Mouse (Mus musculus): ENCODE measurements around the gene Spx. TPM values are rescaled to one million over a fixed set of nuclear protein-coding genes. Genes with fewer than 3 reads are reported as not detected.

Spx gene
- polyA plus RNA-seq, 1 experiment from 2014 or later: not detected

DNA sequence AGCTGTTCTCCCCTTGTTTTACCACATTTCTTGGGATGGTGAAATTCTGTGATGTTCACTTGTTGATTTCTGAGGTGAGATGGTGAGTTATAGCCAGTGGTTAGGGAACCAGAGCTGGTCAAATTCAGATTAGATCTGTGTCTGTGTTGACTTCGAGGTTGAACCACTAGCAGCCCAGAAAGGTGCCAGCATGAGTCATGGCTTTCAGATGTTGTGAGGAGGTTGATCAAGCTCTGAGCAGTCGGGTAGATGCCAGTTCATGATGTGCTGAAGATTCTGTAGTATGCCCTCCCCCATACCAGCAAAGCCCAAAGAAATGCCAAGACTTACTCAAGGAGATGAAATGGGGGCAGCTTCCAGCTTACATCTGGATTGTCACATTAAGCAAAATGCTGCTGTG, 24.1 kb upstream of the Spx start:
- H3K4me3 ChIP-seq (ENCODE audit: inconsistent target): no peak overlapping the region
- peaks cover 13% of the 10 kb centered on the region; the same call in 1 of the 2 replicates for H3K36me3 ChIP-seq (ENCODE audit: inconsistent target)
- WGBS (ENCODE audit: missing documents): 39% methylated on average over 2 of the region's 2 CpGs
- H3K79me2 ChIP-seq (ENCODE audit: inconsistent target): peaks cover 90% of the 10 kb centered on the region
- H3K27ac ChIP-seq: no peak overlapping the region

DNA sequence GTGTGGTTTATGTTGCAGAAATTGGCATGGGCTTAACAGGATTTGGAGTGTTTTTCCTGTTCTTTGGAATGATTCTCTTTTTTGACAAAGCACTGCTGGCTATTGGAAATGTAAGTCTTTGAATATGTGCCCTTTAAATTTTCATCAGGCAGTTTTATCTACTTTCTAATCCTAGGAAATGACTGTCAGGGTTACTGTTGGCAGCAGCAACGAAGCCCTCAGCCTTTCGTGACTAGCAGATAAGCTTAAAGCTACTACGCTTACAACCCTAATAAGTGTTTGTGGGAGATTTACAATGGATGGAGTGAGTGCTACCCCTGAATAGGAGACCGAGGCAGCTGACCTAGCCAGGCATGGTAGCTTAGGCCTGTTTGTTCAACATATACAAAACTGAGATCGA, 20.9 kb upstream of the Spx start:
- Histone ChIP-seq H3K4me3 (ENCODE audit: inconsistent target) (no peak overlapping the region), H3K79me2 (ENCODE audit: inconsistent target) (peaks cover 85% of the 10 kb centered on the region), H3K27ac (no peak overlapping the region), H3K36me3 (ENCODE audit: inconsistent target) (peaks cover 34% of the 10 kb centered on the region; the same call in 1 of the 2 replicates)
- 96% methylated on average over 5 of the region's 5 CpGs for WGBS (ENCODE audit: missing documents)

DNA sequence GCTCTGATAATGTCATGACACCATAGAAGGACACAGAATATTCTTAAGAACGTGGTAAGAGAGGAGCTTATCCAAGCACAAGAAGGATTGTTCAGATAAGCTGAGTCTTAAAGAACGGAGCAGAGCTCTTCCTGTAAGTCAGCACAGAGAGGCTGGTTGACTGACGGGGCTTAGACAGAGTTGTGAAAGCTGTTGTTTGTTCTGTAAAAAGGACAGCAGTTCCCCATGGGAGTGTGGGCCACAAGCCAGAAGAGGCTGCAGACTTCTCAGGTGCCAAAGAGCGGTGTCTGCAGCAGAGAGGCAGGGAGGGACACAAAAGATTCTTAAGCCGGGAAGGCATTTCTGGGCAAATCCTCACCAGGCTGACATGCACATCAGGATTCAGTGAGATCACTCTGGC, 18.6 kb upstream of the Spx start:
- Histone ChIP-seq H3K36me3 (ENCODE audit: inconsistent target) (peaks cover 34% of the 10 kb centered on the region; the same call in 1 of the 2 replicates), H3K79me2 (ENCODE audit: inconsistent target) (peaks cover 62% of the 10 kb centered on the region), H3K4me3 (ENCODE audit: inconsistent target) (no peak overlapping the region), H3K27ac (no peak overlapping the region)
- WGBS (ENCODE audit: missing documents): 80% methylated on average over 5 of the region's 5 CpGs

DNA sequence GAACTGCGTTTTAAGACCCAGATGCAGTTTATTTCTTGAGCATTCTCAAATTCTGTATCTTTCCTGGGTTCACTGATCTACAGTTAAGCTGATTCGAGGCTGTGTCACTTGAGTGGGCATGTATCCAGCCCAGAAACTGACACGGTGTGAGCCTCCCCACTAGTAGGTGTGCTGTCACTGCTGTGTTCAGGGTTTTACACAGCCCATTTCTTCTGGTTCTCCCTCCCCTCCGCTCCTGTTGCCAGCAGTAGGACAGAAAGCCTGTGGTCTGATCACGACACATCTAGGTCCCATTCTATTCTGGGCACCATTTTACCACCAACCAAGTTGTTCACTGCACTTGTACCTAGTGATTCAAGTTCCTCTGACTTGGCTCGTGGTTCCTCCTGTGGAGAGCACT, 17.5 kb upstream of the Spx start:
- H3K27ac ChIP-seq: no peak overlapping the region
- peaks cover 51% of the 10 kb centered on the region for H3K79me2 ChIP-seq (ENCODE audit: inconsistent target)
- peaks cover 42% of the 10 kb centered on the region; the same call in 1 of the 2 replicates for H3K36me3 ChIP-seq (ENCODE audit: inconsistent target)
- 80% methylated on average over 6 of the region's 6 CpGs for whole genome bisulfite sequencing (ENCODE audit: missing documents)
- H3K4me3 ChIP-seq (ENCODE audit: inconsistent target): no peak overlapping the region

DNA sequence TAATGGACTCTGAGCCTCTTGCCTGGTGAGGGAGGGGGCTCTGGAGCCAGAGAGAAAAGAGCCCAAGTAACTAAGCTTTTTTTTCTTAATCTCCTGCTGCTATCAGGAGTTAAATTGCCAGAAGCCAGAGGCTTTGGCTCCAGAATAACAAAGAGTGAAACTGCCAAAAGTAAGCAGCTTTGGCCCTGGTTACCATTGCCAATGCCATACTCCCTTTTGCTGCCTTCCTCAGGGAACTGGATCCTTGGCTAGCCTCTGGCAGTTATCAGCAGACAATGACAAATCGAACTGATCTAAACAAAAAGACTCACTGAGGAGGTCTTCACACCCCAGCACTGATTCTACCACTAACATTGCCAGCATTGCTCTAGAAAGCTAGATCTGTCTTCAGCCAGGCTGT, 2.1 kb upstream of the Spx start:
- no peak overlapping the region for H3K27ac ChIP-seq
- 21% methylated on average over 1 of the region's 1 CpGs for WGBS (ENCODE audit: missing documents)
- H3K36me3 ChIP-seq (ENCODE audit: inconsistent target): no peaks in the 10 kb centered on the region
- H3K79me2 ChIP-seq (ENCODE audit: inconsistent target): no peaks in the 10 kb centered on the region
- H3K4me3 ChIP-seq (ENCODE audit: inconsistent target): no peak overlapping the region

DNA sequence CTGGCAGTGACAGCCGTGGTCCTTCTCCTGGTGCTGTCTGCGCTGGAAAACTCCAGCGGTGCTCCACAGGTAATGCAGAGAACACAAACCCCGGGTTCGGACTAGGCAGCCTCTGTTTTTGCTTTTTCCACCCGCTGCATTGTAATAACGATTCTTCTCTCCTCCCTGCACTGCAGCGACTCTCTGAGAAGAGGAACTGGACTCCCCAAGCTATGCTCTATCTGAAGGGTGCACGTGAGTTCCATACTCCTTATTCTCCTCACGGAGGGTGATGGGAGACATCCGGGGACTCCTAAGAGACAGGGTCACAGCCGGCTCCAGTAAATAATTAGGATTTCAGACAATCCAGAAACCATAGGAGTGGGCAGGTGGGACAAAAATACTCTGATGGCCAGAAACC, 604 bp downstream of the Spx start:
- H3K79me2 ChIP-seq (ENCODE audit: inconsistent target): no peaks in the 10 kb centered on the region
- no peaks in the 10 kb centered on the region for H3K36me3 ChIP-seq (ENCODE audit: inconsistent target)
- 10% methylated on average over 12 of the region's 12 CpGs for WGBS (ENCODE audit: missing documents)
- H3K4me3 ChIP-seq (ENCODE audit: inconsistent target): no peak overlapping the region
- H3K27ac ChIP-seq: no peak overlapping the region

DNA sequence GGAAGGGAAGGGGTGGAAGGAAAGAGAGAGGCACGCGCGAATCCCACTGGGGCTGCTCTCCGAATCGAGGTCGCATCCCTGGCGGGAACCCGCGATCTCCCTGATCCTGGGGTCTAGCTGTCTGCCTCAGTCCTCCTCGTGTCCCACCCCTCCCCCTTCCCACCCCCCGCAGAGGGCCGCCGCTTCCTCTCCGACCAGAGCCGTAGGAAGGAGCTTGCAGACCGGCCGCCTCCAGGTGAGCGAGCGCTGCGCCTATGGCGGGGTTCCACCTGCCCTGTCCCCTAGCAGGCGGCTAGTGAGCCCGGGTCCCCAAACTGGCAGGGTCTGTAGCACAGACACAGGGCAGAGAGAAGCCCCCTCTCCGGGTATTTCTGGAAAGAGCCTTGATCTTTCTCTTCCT, 1.4 kb downstream of the Spx start:
- WGBS (ENCODE audit: missing documents): 7% methylated on average over 11 of the region's 24 CpGs
- Histone ChIP-seq H3K27ac (no peak overlapping the region), H3K79me2 (ENCODE audit: inconsistent target) (no peaks in the 10 kb centered on the region), H3K36me3 (ENCODE audit: inconsistent target) (no peaks in the 10 kb centered on the region), H3K4me3 (ENCODE audit: inconsistent target) (no peak overlapping the region)

DNA sequence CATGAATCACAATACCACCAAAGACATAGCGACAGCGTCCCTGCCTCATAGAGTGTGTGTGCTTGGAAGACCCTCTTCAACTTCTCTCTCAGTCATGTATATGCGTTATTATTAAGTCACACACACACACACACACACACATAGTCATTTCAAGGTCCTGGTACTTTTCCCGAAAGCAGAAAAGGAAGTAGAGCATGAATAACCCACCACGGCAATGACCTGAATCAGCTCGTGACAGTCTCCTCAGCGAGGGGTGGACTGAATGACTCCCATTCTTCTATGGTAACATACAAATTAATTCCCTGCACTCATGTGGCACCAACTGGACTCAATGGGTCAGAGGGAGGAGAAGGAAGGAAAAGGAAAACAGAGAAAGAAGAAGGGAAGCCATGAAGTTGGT, 11.7 kb downstream of the Spx start:
- Histone ChIP-seq H3K4me3 (ENCODE audit: inconsistent target) (no peak overlapping the region), H3K27ac (no peak overlapping the region), H3K79me2 (ENCODE audit: inconsistent target) (no peaks in the 10 kb centered on the region), H3K36me3 (ENCODE audit: inconsistent target) (no peaks in the 10 kb centered on the region)
- WGBS (ENCODE audit: missing documents): 41% methylated on average over 7 of the region's 7 CpGs

DNA sequence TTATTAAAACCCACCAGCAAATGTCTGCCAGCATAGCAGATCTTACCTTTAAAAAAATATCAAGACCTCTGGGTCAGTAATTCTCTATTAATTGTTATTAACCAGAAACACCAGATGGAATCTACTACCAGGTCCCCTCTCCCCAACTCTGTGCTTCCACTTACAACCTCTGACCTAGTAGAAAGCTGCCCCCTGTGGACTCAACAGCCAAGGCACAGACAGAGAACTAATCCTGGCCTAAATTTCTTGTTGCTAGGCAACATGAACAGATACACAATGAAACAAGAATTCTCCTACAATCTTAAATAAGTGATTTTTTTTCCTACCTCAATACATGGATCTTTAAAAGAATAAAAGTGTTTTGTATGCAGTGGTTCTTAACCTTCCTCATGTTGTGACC, 15.8 kb downstream of the Spx start:
- H3K36me3 ChIP-seq (ENCODE audit: inconsistent target): no peaks in the 10 kb centered on the region
- H3K4me3 ChIP-seq (ENCODE audit: inconsistent target): no peak overlapping the region
- H3K27ac ChIP-seq: no peak overlapping the region
- H3K79me2 ChIP-seq (ENCODE audit: inconsistent target): no peaks in the 10 kb centered on the region

DNA sequence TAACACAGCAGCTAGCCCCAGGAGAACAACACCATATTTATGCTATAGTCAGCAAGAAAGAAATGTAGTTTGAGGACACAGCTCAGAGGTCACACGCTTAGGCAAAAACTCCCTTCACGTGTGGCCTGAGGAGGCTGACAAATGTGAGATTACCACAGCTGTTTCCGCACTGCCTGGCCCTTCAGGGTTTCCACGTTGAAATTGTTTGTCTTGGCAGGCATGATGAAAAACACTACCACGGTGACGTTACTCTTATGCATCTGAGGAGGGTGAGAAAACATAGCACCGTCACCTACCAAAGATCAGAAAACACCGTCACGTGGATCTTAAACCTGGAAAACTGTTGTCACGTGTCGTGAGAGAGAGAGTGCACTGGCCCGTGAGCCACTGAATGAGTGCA, 38.1 kb downstream of the Spx start:
- H3K27ac ChIP-seq: no peak overlapping the region
- 91% methylated on average over 12 of the region's 12 CpGs for WGBS (ENCODE audit: missing documents)
- H3K4me3 ChIP-seq (ENCODE audit: inconsistent target): no peak overlapping the region
- no peaks in the 10 kb centered on the region for H3K36me3 ChIP-seq (ENCODE audit: inconsistent target)
- H3K79me2 ChIP-seq (ENCODE audit: inconsistent target): no peaks in the 10 kb centered on the region

DNA sequence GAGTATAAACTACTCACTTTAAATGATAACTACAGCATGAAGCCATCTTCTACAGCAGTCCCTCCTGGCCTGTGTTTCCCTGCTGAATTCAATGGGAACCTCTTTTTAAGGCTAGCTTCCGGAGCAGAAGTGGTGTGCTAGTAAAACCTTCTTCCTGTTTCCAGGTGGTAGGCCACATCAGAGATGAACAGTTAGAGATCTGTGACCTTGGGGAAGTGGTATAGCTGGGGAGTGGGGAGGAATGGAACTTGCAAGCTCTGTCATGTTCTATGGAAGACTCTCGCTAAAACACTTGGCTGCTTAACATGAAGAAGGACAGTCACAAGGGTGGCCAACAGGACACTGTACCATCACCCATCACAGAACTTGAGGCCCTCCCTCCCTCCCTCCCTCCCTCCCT, 40.1 kb downstream of the Spx start:
- no peaks in the 10 kb centered on the region for H3K36me3 ChIP-seq (ENCODE audit: inconsistent target)
- no peak overlapping the region for H3K27ac ChIP-seq
- 9% methylated on average over 1 of the region's 2 CpGs for WGBS (ENCODE audit: missing documents)
- no peak overlapping the region for H3K4me3 ChIP-seq (ENCODE audit: inconsistent target)
- H3K79me2 ChIP-seq (ENCODE audit: inconsistent target): no peaks in the 10 kb centered on the region

DNA sequence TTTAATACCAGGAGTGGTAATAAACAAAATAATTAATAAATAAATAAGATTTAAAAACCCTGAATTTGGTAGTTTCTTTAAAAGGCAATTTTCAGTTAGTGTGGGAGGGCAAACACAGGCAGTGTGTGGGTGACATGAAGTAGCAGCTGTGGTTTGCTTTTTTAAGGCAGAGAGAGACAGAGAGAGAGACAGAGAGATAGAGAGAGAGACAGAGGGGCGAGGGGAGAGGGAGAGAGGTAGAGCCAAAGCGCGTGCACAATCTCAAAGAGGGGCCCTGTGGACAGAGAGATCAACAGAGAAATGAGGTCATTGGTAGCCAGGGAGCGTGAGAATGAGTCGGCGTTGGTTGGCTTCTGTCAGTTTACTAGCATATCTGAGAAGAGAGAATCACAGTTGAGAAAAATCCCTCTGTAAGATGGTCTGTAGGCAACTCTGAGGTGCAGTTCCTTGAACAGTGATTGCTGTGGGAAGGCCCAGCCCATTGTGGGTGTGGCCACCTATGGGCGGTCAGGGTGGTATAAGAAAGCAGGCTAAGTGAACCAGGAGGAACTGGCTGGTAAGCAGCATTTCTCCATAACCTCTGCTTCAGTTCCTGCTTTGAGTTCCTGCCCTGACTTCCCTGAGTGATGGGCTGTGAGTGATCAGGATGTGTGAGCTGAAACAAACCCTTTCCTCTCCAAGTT, 42.2 kb downstream of the Spx start:
- WGBS (ENCODE audit: missing documents): 89% methylated on average over 7 of the region's 7 CpGs
- Histone ChIP-seq H3K36me3 (ENCODE audit: inconsistent target) (no peaks in the 10 kb centered on the region), H3K4me3 (ENCODE audit: inconsistent target) (no peak overlapping the region), H3K79me2 (ENCODE audit: inconsistent target) (no peaks in the 10 kb centered on the region), H3K27ac (no peak overlapping the region)

DNA sequence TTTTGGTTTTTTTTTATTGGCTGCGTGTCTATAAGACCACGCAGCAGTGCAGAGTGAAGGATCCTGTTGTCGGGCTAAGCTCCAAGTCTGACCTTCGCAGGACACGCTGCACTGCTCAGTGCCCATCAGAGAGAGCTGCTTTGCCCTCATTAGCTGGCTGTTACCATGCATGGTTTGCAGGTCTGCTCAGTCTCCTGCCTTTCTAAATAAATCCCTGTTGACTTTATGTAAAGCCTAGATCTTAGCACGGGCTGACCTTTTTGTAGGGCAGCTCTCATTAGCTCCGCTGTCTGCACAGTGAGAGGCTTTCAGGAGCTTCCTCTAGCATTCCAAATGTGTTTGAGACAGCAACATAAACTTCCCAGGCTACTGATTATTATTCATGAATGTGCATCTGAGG, 44.8 kb downstream of the Spx start:
- Histone ChIP-seq H3K27ac (no peak overlapping the region), H3K36me3 (ENCODE audit: inconsistent target) (no peaks in the 10 kb centered on the region), H3K4me3 (ENCODE audit: inconsistent target) (no peak overlapping the region), H3K79me2 (ENCODE audit: inconsistent target) (no peaks in the 10 kb centered on the region)
- WGBS (ENCODE audit: missing documents): 94% methylated on average over 7 of the region's 7 CpGs

DNA sequence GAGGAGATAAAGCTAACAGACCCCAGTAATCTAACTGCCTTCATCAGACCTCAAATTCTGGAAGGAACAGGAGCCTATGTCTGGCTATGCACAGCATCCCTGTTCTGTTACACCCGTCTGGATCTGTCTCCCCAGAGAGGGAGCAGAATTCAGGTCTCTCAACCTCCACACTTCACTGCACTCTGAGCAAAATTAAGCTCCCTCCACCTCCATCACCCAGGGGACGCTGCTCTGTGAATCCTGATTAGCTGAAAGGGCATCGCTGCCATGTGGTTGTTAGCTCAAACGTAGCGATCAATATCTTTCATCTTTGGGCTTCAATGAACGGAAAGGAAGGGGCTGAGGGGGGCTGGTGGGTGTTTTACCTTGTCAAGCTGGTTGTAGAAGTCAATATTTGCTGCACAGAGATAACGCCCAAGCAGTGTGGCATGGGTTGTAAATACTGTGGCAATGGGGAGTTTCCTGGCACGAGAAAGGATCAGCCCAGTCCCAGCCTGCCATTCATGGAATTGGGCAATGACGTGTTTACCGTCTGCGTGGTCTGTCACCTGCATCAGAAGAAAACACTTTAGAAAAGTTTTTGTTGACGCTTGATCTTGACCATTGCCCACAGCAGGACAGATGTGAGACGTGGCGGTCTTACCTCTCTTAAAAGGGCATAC, 45.9 kb downstream of the Spx start:
- H3K27ac ChIP-seq: no peak overlapping the region
- 82% methylated on average over 14 of the region's 14 CpGs for WGBS (ENCODE audit: missing documents)
- no peaks in the 10 kb centered on the region for H3K79me2 ChIP-seq (ENCODE audit: inconsistent target)

DNA sequence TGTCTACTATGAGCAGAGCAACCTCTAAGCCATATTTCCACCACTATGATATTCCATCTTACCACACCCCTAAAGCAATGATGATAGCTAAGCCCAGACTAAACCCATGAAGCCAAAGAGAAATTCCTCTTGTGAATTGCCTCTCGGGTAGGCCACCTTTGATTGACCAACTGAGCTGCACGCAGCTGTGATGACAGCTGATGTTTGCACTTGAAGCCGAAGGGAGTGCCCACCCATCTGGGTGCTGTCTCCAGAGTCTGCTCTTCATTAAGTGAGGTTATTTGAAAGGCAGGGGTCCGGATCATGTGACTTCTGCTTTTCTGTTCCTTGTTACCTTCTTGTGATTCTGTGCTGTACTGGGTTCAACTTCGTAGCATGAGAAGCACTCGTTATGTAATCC, 49.0 kb downstream of the Spx start:
- Histone ChIP-seq H3K36me3 (ENCODE audit: inconsistent target) (no peaks in the 10 kb centered on the region), H3K4me3 (ENCODE audit: inconsistent target) (no peak overlapping the region), H3K79me2 (ENCODE audit: inconsistent target) (no peaks in the 10 kb centered on the region), H3K27ac (no peak overlapping the region)
- 97% methylated on average over 6 of the region's 6 CpGs for WGBS (ENCODE audit: missing documents)

More for the DNA sequence above, 45.9 kb downstream of the Spx start:
- Histone ChIP-seq H3K36me3 (ENCODE audit: inconsistent target) (no peaks in the 10 kb centered on the region), H3K4me3 (ENCODE audit: inconsistent target) (no peak overlapping the region)

Measured in macrophage (primary cell).